Mouse (Mus musculus): ENCODE measurements around the gene Ripply2. TPM values are rescaled to one million over a fixed set of nuclear protein-coding genes. Genes with fewer than 3 reads are reported as not detected.

Ripply2 gene
- not detected for polyA plus RNA-seq (2015; fragmentation: Illumina TruSeq; extraction: RNeasy Lipid Tissue Mini Kit (QIAGEN cat#74804); ENCODE audit: insufficient read depth, low read depth, low replicate concordance)

DNA sequence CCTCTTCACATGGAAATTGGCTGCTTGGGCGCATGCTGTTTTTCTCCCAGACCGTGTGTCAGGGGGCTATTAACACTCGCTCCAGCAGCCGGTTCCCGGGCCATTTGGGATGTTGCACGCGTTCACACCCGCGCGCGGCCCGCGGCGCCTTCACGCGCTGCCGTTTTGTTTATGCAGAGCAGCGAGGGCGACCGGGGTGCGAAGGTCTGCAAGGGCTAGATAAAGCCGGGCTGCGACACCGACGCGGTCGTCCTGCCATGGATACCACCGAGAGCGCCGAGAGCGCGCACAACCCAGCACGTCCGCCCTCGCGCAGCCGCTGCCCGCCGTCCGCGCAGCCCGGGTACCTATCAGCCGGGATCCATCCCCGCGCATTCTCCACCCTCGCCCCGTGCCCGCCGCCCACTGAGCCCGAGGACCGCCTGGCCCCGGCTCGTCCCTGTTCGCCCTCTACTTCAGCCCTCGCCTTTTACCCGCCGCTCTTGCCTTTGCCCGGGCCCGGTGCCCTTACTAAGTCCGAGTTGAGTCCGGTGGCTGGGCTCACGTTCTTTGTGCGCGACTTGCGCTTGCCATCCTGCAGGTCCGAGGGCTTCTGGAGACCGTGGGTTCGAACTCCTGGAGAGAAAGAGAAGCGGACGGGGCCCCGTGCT, at the start of gene Ripply2:
Gene Ripply2 (plus strand): TSS at position 250 of the 650 bp plus-strand sequence.

DNA sequence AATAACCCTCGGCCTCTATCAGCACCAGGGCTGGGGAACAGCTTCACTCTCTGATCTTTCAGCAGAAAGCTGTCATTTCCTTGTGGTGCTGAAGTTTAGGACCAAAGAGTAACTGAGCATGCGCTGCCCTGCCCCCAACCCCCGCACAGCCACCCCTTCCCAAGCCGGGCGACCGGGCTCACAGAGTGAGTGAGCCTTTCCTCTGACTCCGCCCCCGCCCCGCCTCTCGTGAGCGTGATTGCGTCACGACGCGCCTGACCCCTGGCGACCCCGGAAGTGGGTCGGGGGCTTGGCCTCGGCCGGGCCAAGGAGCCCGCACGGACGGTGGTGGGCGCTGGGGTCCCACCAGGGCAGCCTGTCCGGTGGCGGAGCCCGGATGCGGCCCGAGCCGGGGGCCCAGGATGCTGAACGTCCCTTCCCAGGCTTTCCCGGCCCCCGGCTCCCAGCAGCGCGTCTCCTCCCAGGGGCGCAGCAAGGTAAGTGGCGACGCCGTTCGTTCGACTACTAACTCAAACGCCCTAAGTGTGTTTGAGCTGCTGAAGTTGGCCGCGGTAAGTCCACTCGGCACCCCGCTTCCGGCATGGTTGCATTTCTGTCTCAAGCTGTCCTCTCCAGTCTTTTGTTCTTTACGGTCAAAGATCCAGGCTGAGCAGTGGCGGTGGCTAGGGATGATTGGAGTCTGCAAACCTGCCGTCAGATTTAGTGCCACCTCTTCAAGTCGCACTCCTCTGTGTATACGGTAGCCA, 6.6 kb downstream of the Ripply2 start, which contains the start of gene Cyb5r4:
Gene Cyb5r4 (plus strand): TSS at position 237 of the 746 bp plus-strand sequence.

Other genes starting within 250 kb of the Ripply2 start
- 0.61 TPM for gene Snap91, start 134.9 kb upstream of the Ripply2 start, polyA plus RNA-seq (2015; fragmentation: Illumina TruSeq; extraction: RNeasy Lipid Tissue Mini Kit (QIAGEN cat#74804); ENCODE audit: insufficient read depth, low read depth, low replicate concordance)
- 10.9 TPM for gene Cyb5r4, start 6.5 kb downstream of the Ripply2 start, polyA plus RNA-seq (2015; fragmentation: Illumina TruSeq; extraction: RNeasy Lipid Tissue Mini Kit (QIAGEN cat#74804); ENCODE audit: insufficient read depth, low read depth, low replicate concordance)
- not detected for gene Mrap2, start 128.8 kb downstream of the Ripply2 start, polyA plus RNA-seq (2015; fragmentation: Illumina TruSeq; extraction: RNeasy Lipid Tissue Mini Kit (QIAGEN cat#74804); ENCODE audit: insufficient read depth, low read depth, low replicate concordance)
- gene Cep162, start 240.0 kb downstream of the Ripply2 start, polyA plus RNA-seq (2015; fragmentation: Illumina TruSeq; extraction: RNeasy Lipid Tissue Mini Kit (QIAGEN cat#74804); ENCODE audit: insufficient read depth, low read depth, low replicate concordance) = 1.2 TPM

Measured in pancreas, adult 10 weeks (tissue).